Mouse (Mus musculus): Measurements from ENCODE around the gene Ifi205.
"Not testable (repeated sequence)": the region's sequence is repeated elsewhere in the genome, so short reads cannot be mapped to it uniquely, and the experiment has no call there.

Gene Ifi205

GRCm38 (mm10) chr1:174031698-174032097, at the start of gene Ifi205:
Ifi205 (minus strand) TSS chr1:174031810.
- no peak for DNase-seq (ENCODE audit: low spot score)

GRCm38 (mm10) chr1:174066305-174066704, 34.7 kb upstream of the Ifi205 start, which contains the start of gene Olfr430:
Olfr430 (plus strand) TSS chr1:174066605.
- no peak for DNase-seq (ENCODE audit: low spot score)

- DNase-seq (ENCODE audit: low spot score), result no peak
These were observed 23.6 kb upstream of the Ifi205 start for GRCm38 (mm10) chr1:174055248-174055647.

GRCm38 (mm10) chr1:174052981-174053380, 21.4 kb upstream of the Ifi205 start:
- DNase-seq (ENCODE audit: low spot score), result no peak

- no peak for DNase-seq (ENCODE audit: low spot score)
These were observed 20.4 kb upstream of the Ifi205 start for GRCm38 (mm10) chr1:174051931-174052536.

GRCm38 (mm10) chr1:174051515-174051914, 19.9 kb upstream of the Ifi205 start:
- no peak for DNase-seq (ENCODE audit: low spot score)

GRCm38 (mm10) chr1:174050532-174050931, 18.9 kb upstream of the Ifi205 start:
- DNase-seq (ENCODE audit: low spot score), result no peak

- not testable (repeated sequence) for DNase-seq (ENCODE audit: low spot score)
These were observed 17.7 kb upstream of the Ifi205 start for GRCm38 (mm10) chr1:174049357-174049756.

- DNase-seq (ENCODE audit: low spot score), result no peak
These were observed 17.3 kb upstream of the Ifi205 start, which contains the start of gene Olfr432 for GRCm38 (mm10) chr1:174048893-174049292. Olfr432 (plus strand) TSS chr1:174049205.

GRCm38 (mm10) chr1:174048227-174048626, 16.6 kb upstream of the Ifi205 start:
- DNase-seq (ENCODE audit: low spot score), result not testable (repeated sequence)

GRCm38 (mm10) chr1:174044431-174044830, 12.8 kb upstream of the Ifi205 start:
- DNase-seq (ENCODE audit: low spot score), result no peak

- not testable (repeated sequence) for DNase-seq (ENCODE audit: low spot score)
These were observed 10.7 kb upstream of the Ifi205 start for GRCm38 (mm10) chr1:174042091-174042884.

- no peak for DNase-seq (ENCODE audit: low spot score)
These were observed 9.0 kb upstream of the Ifi205 start, which contains the start of gene Olfr433 for GRCm38 (mm10) chr1:174040523-174041177. Olfr433 (plus strand) TSS chr1:174040705.

- DNase-seq (ENCODE audit: low spot score), result no peak
These were observed 6.9 kb upstream of the Ifi205 start for GRCm38 (mm10) chr1:174038480-174038879.

GRCm38 (mm10) chr1:174035841-174036240, 4.2 kb upstream of the Ifi205 start:
- DNase-seq (ENCODE audit: low spot score), result no peak

GRCm38 (mm10) chr1:174007050-174007449, 24.6 kb downstream of the Ifi205 start:
- DNase-seq (ENCODE audit: low spot score), result not testable (repeated sequence)

GRCm38 (mm10) chr1:174004352-174005109, 27.1 kb downstream of the Ifi205 start:
- not testable (repeated sequence) for DNase-seq (ENCODE audit: low spot score)

- DNase-seq (ENCODE audit: low spot score), result no peak
These were observed 36.6 kb downstream of the Ifi205 start for GRCm38 (mm10) chr1:173995003-173995402.

GRCm38 (mm10) chr1:173982694-173983305, 48.8 kb downstream of the Ifi205 start, which contains the start of gene Ifi202b:
Ifi202b (minus strand) TSS chr1:173982744.
- not testable (repeated sequence) for DNase-seq (ENCODE audit: low spot score)

GRCm38 (mm10) chr1:173981038-173981437, 50.6 kb downstream of the Ifi205 start:
- DNase-seq (ENCODE audit: low spot score), result not testable (repeated sequence)

GRCm38 (mm10) chr1:173977622-173978021, 54.0 kb downstream of the Ifi205 start:
- DNase-seq (ENCODE audit: low spot score), result no peak

Data from embryo, embryonic 10 days (tissue).